Mouse (Mus musculus) lung, adult 2 months (tissue): ENCODE measurements around the gene B020031M17Rik.
"Not testable (repeated sequence)": the region's sequence is repeated elsewhere in the genome, so short reads cannot be mapped to it uniquely, and the experiment has no call there.

Experiments used
- CTCF ChIP-seq: fragments of 200-500 bp; IDR thresholded peaks from 2 replicates; pipeline ENCODE4 v1.5.1; 2011; ENCODE audit warnings: mild to moderate bottlenecking, low read length, control low read depth; ENCODE audit not compliant: insufficient read depth
- POLR2A ChIP-seq: fragments of 200-500 bp; IDR thresholded peaks from 2 replicates; pipeline ENCODE4 v1.6.1; 2011; ENCODE audit warnings: low read depth, mild to moderate bottlenecking, control low read depth, low read length, borderline replicate concordance; ENCODE audit errors: extremely low read depth

GRCm38 (mm10) chr13:119965302-119965952, 14.8 kb upstream of the B020031M17Rik start:
- not testable (repeated sequence) for TF ChIP-seq POLR2A, CTCF
